Mouse (Mus musculus): ENCODE results near the gene Rassf8. TPM values are rescaled to one million over a fixed set of nuclear protein-coding genes. Genes with fewer than 3 reads are reported as not detected.

The Rassf8 gene
- polyA plus RNA-seq, 1 experiment from 2014 or later: 6.2 TPM

DNA sequence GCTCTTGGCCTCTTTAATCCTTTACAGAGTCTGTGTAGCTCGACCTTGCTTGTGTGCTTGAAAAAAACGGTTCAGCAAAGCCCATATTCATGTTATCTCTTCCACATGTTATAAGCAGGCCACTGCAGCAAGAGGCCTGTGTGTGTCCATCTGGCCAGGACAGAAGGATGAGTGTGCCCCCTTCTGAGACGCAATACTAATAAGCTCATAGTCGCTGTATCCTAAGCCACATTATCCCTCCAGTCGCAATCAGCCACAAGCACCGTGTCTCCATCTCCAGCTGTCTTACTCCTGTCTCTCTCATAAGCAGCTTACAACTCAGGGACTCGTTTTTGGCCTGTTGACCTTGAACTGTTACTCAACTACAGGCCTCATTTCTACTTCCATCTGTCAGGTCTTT is 24.0 kb upstream of the Rassf8 start:
- no peaks in the 10 kb centered on the region for H3K4me1 ChIP-seq (ENCODE audit: control insufficient read depth, insufficient read depth, low read length)
- H3K27me3 ChIP-seq (ENCODE audit: control insufficient read depth, insufficient read depth, low read length): no peaks in the 10 kb centered on the region
- H3K4me2 ChIP-seq (ENCODE audit: low read depth, low read length): no peak overlapping the region
- no peak overlapping the region for H3K9ac ChIP-seq (replicated peaks; ENCODE audit: low read depth, low read length)
- no peaks in the 10 kb centered on the region for H3K36me3 ChIP-seq (ENCODE audit: control insufficient read depth, insufficient read depth, low read length)
- 85% methylated on average over 7 of the region's 7 CpGs for WGBS
- no peak for ATAC-seq (ENCODE audit: low read depth)
- H3K9me3 ChIP-seq (ENCODE audit: control insufficient read depth, low read length): no peaks in the 10 kb centered on the region
- H3K4me3 ChIP-seq (ENCODE audit: low read depth, low read length): no peak overlapping the region
- H3K27ac ChIP-seq (ENCODE audit: low read depth, low read length): no peak overlapping the region

- no peak for ATAC-seq (ENCODE audit: low read depth)
- no peaks in the 10 kb centered on the region for H3K9me3 ChIP-seq (ENCODE audit: control insufficient read depth, low read length)
- no peaks in the 10 kb centered on the region for H3K4me1 ChIP-seq (ENCODE audit: control insufficient read depth, insufficient read depth, low read length)
- no peak overlapping the region for H3K27ac ChIP-seq (ENCODE audit: low read depth, low read length)
- no peaks in the 10 kb centered on the region for H3K36me3 ChIP-seq (ENCODE audit: control insufficient read depth, insufficient read depth, low read length)
- H3K27me3 ChIP-seq (ENCODE audit: control insufficient read depth, insufficient read depth, low read length): no peaks in the 10 kb centered on the region
- WGBS: 82% methylated on average over 13 of the region's 13 CpGs
- H3K4me3 ChIP-seq (ENCODE audit: low read depth, low read length): no peak overlapping the region
- H3K9ac ChIP-seq (replicated peaks; ENCODE audit: low read depth, low read length): no peak overlapping the region
- no peak overlapping the region for H3K4me2 ChIP-seq (ENCODE audit: low read depth, low read length)
Measured at GRCm38 (mm10) chr6:145723131-145723863, 23.3 kb upstream of the Rassf8 start.

- Histone ChIP-seq H3K36me3 (ENCODE audit: control insufficient read depth, insufficient read depth, low read length) (no peaks in the 10 kb centered on the region), H3K9ac (replicated peaks; ENCODE audit: low read depth, low read length) (no peak overlapping the region), H3K27ac (ENCODE audit: low read depth, low read length) (no peak overlapping the region), H3K4me1 (ENCODE audit: control insufficient read depth, insufficient read depth, low read length) (no peaks in the 10 kb centered on the region), H3K4me2 (ENCODE audit: low read depth, low read length) (no peak overlapping the region), H3K27me3 (ENCODE audit: control insufficient read depth, insufficient read depth, low read length) (no peaks in the 10 kb centered on the region), H3K9me3 (ENCODE audit: control insufficient read depth, low read length) (no peaks in the 10 kb centered on the region), H3K4me3 (ENCODE audit: low read depth, low read length) (no peak overlapping the region)
- ATAC-seq (ENCODE audit: low read depth): no peak
- WGBS: 72% methylated on average over 10 of the region's 10 CpGs
Measured at GRCm38 (mm10) chr6:145725849-145726248, 20.7 kb upstream of the Rassf8 start.

- Histone ChIP-seq H3K27ac (ENCODE audit: low read depth, low read length) (no peak overlapping the region), H3K4me2 (ENCODE audit: low read depth, low read length) (no peak overlapping the region), H3K36me3 (ENCODE audit: control insufficient read depth, insufficient read depth, low read length) (no peaks in the 10 kb centered on the region), H3K27me3 (ENCODE audit: control insufficient read depth, insufficient read depth, low read length) (no peaks in the 10 kb centered on the region), H3K9me3 (ENCODE audit: control insufficient read depth, low read length) (no peaks in the 10 kb centered on the region), H3K4me3 (ENCODE audit: low read depth, low read length) (no peak overlapping the region), H3K9ac (replicated peaks; ENCODE audit: low read depth, low read length) (no peak overlapping the region), H3K4me1 (ENCODE audit: control insufficient read depth, insufficient read depth, low read length) (no peaks in the 10 kb centered on the region)
- no peak for ATAC-seq (ENCODE audit: low read depth)
- WGBS: 62% methylated on average over 5 of the region's 5 CpGs
Measured at GRCm38 (mm10) chr6:145726986-145727385, 19.6 kb upstream of the Rassf8 start.

DNA sequence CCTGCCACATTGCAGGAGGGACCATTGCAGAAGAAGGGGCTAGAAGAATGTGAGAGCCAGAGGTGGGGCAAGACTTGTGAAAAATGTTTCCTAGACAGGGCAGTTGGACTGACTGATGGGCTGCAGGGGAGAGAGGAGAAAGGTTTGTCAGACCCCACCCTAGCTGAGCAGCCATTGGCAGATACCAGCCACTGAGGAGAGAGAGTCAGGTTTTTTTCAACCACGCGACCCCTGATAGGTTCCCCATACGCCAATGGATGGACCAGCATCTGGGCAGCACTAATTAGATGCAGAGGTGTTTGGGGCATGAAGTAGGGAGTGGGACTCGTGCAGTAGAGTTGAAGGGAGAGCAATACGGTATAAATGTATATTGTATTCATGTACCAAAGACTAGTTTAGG is 13.7 kb upstream of the Rassf8 start:
- H3K27me3 ChIP-seq (ENCODE audit: control insufficient read depth, insufficient read depth, low read length): no peaks in the 10 kb centered on the region
- no peak for ATAC-seq (ENCODE audit: low read depth)
- no peaks in the 10 kb centered on the region for H3K4me1 ChIP-seq (ENCODE audit: control insufficient read depth, insufficient read depth, low read length)
- no peaks in the 10 kb centered on the region for H3K9me3 ChIP-seq (ENCODE audit: control insufficient read depth, low read length)
- H3K27ac ChIP-seq (ENCODE audit: low read depth, low read length): no peak overlapping the region
- no peak overlapping the region for H3K9ac ChIP-seq (replicated peaks; ENCODE audit: low read depth, low read length)
- H3K4me2 ChIP-seq (ENCODE audit: low read depth, low read length): no peak overlapping the region
- WGBS: 71% methylated on average over 5 of the region's 5 CpGs
- H3K4me3 ChIP-seq (ENCODE audit: low read depth, low read length): no peak overlapping the region
- no peaks in the 10 kb centered on the region for H3K36me3 ChIP-seq (ENCODE audit: control insufficient read depth, insufficient read depth, low read length)

DNA sequence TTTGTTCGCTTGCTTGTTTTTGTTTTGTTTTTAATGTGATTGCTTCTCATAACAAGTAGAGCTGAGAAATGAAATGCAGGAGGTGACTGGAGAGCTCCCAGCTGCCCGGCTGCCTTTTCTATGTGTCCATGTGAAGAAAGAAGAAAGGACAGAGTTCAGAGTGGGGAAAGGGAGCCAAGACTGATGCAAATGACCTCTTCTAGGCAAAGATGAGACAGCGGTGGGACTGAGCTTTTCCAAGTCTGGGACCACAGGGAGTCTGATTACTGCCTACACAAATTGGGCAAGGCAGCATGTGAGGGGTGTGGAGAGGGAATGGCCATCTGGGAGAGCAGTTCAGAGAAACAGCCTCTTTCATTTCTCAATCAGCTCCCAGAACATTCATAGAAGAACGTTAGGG is 13.3 kb upstream of the Rassf8 start:
- H3K4me1 ChIP-seq (ENCODE audit: control insufficient read depth, insufficient read depth, low read length): no peaks in the 10 kb centered on the region
- no peaks in the 10 kb centered on the region for H3K9me3 ChIP-seq (ENCODE audit: control insufficient read depth, low read length)
- H3K36me3 ChIP-seq (ENCODE audit: control insufficient read depth, insufficient read depth, low read length): no peaks in the 10 kb centered on the region
- H3K27ac ChIP-seq (ENCODE audit: low read depth, low read length): no peak overlapping the region
- H3K4me2 ChIP-seq (ENCODE audit: low read depth, low read length): no peak overlapping the region
- no peak for ATAC-seq (ENCODE audit: low read depth)
- no peak overlapping the region for H3K9ac ChIP-seq (replicated peaks; ENCODE audit: low read depth, low read length)
- 66% methylated on average over 4 of the region's 4 CpGs for WGBS
- H3K27me3 ChIP-seq (ENCODE audit: control insufficient read depth, insufficient read depth, low read length): no peaks in the 10 kb centered on the region
- H3K4me3 ChIP-seq (ENCODE audit: low read depth, low read length): no peak overlapping the region

DNA sequence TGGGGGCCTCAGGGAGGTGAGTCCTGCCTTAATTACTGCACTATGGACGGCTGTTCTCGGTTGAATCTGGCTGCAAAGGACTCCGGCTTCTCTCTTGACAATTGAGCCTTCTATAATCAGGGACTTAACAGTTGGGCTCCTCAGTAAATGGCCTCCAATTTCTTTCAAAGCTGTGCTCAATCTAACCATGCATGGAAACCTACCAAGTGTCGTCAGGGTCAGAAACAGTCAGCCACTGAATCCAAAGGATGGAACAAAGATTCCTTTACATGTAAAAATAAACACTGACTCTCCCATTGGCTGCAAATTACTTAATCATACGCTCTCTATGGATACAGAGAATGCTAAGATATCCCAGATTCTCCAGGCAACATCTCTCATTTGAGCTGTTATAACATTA is 12.6 kb upstream of the Rassf8 start:
- no peak for ATAC-seq (ENCODE audit: low read depth)
- Histone ChIP-seq H3K36me3 (ENCODE audit: control insufficient read depth, insufficient read depth, low read length) (no peaks in the 10 kb centered on the region), H3K4me2 (ENCODE audit: low read depth, low read length) (no peak overlapping the region), H3K9ac (replicated peaks; ENCODE audit: low read depth, low read length) (no peak overlapping the region), H3K4me3 (ENCODE audit: low read depth, low read length) (no peak overlapping the region), H3K4me1 (ENCODE audit: control insufficient read depth, insufficient read depth, low read length) (no peaks in the 10 kb centered on the region), H3K27ac (ENCODE audit: low read depth, low read length) (no peak overlapping the region), H3K27me3 (ENCODE audit: control insufficient read depth, insufficient read depth, low read length) (no peaks in the 10 kb centered on the region), H3K9me3 (ENCODE audit: control insufficient read depth, low read length) (no peaks in the 10 kb centered on the region)
- WGBS: 44% methylated on average over 5 of the region's 5 CpGs

DNA sequence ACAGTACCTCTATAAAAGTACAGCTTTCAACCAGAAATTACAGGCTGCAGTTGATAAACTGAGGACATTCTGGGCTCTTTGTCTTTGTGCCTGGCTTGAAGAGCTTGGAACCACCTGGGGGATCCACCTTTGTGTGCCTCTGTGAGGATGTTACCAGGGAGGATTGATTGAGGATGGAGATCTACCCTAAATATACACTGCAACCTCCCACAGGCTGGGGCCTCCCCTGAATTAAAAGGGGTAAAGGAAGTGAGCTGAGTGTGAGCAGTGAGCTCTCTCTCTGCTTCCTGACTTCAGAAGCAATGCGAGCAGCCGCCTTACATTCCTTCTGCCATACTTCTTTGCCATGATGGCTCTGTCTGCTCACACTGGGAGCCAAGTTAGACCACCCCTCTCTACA is 10.4 kb upstream of the Rassf8 start:
- no peak overlapping the region for H3K9ac ChIP-seq (replicated peaks; ENCODE audit: low read depth, low read length)
- ATAC-seq (ENCODE audit: low read depth): no peak
- 85% methylated on average over 2 of the region's 2 CpGs for WGBS
- no peak overlapping the region for H3K4me3 ChIP-seq (ENCODE audit: low read depth, low read length)
- H3K27ac ChIP-seq (ENCODE audit: low read depth, low read length): no peak overlapping the region
- H3K4me2 ChIP-seq (ENCODE audit: low read depth, low read length): no peak overlapping the region
- no peaks in the 10 kb centered on the region for H3K27me3 ChIP-seq (ENCODE audit: control insufficient read depth, insufficient read depth, low read length)
- H3K9me3 ChIP-seq (ENCODE audit: control insufficient read depth, low read length): no peaks in the 10 kb centered on the region
- H3K36me3 ChIP-seq (ENCODE audit: control insufficient read depth, insufficient read depth, low read length): no peaks in the 10 kb centered on the region
- no peaks in the 10 kb centered on the region for H3K4me1 ChIP-seq (ENCODE audit: control insufficient read depth, insufficient read depth, low read length)

DNA sequence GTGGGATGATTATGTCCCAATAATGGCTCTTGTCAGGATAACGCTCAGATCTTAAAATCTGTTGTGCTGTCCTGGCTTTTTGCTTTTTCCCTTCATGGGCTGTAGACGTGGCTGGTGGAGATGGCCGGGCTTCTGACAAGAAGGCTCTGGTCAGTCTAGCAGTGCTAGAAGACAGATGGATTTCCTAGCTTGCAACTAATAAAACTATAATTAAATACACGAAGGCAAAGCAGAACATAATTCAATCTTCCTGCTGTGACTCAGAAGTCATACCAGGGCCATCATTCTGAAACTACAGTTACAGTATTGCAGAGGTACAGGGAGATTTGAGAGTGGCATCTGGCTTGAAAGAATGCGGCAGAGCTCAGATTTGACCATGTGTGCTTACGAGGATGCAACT is 7.3 kb upstream of the Rassf8 start:
- Histone ChIP-seq H3K27ac (ENCODE audit: low read depth, low read length) (no peak overlapping the region), H3K4me3 (ENCODE audit: low read depth, low read length) (no peak overlapping the region), H3K9me3 (ENCODE audit: control insufficient read depth, low read length) (no peaks in the 10 kb centered on the region), H3K36me3 (ENCODE audit: control insufficient read depth, insufficient read depth, low read length) (no peaks in the 10 kb centered on the region), H3K4me2 (ENCODE audit: low read depth, low read length) (no peak overlapping the region), H3K4me1 (ENCODE audit: control insufficient read depth, insufficient read depth, low read length) (no peaks in the 10 kb centered on the region), H3K9ac (replicated peaks; ENCODE audit: low read depth, low read length) (no peak overlapping the region), H3K27me3 (ENCODE audit: control insufficient read depth, insufficient read depth, low read length) (no peaks in the 10 kb centered on the region)
- WGBS: 82% methylated on average over 6 of the region's 6 CpGs
- no peak for ATAC-seq (ENCODE audit: low read depth)

All from neural tube, embryonic 14.5 days (tissue).